Mouse (Mus musculus): ENCODE data around the gene Tmem132b.

- TF ChIP-seq POLR2A (IDR thresholded peaks at IDR 0.05; ENCODE audit: low read depth, low read length) (no peak), MAX (IDR thresholded peaks at IDR 0.05; ENCODE audit: low read length) (no peak), CTCF (conservative IDR thresholded peaks at IDR 0.05 in 1 of 2, IDR thresholded peaks at IDR 0.05 in 1 of 2; ENCODE audit: low read depth in 2 of 2, low read length in 2 of 2) (no peak), SMC3 (IDR thresholded peaks at IDR 0.05; ENCODE audit: low read depth, low read length) (no peak), ZC3H11A (IDR thresholded peaks at IDR 0.05; ENCODE audit: low read depth, low read length) (no peak), RCOR1 (conservative IDR thresholded peaks at IDR 0.05; ENCODE audit: low read depth, low read length) (no peak), CHD2 (IDR thresholded peaks at IDR 0.05; ENCODE audit: low read length) (no peak), TCF12 (IDR thresholded peaks at IDR 0.05; ENCODE audit: low read depth, low read length) (no peak), E2F4 (IDR thresholded peaks at IDR 0.05; ENCODE audit: insufficient replicate concordance, low read depth, low read length) (no peak), IRF4 (IDR thresholded peaks at IDR 0.05; ENCODE audit: low read depth, low read length) (no peak), NRF1 (IDR thresholded peaks at IDR 0.05; ENCODE audit: low read depth, low read length) (no peak), USF2 (conservative IDR thresholded peaks at IDR 0.05; ENCODE audit: low read depth, low read length) (no peak), MXI1 (IDR thresholded peaks at IDR 0.05; ENCODE audit: low read depth, low read length) (no peak), ETS1 (conservative IDR thresholded peaks at IDR 0.05; ENCODE audit: low read depth, low read length) (no peak)
Observed at GRCm38 (mm10) chr5:125503628-125504027, 27.9 kb upstream of the Tmem132b start.
